Mouse (Mus musculus) megakaryocyte, embryonic 14.5 days (primary cell): ENCODE data around the gene Pex26.

Source experiments
- FLI1 ChIP-seq: IDR thresholded peaks from 2 replicates; pipeline ENCODE4 v1.6.1; 2012; ENCODE audit warnings: low read length, inconsistent platforms, mixed read lengths
- GATA1 ChIP-seq: IDR thresholded peaks from 3 replicates; pipeline ENCODE4 v1.6.1; 2012; ENCODE audit warnings: mixed read lengths, low read length, inconsistent platforms, borderline replicate concordance

DNA sequence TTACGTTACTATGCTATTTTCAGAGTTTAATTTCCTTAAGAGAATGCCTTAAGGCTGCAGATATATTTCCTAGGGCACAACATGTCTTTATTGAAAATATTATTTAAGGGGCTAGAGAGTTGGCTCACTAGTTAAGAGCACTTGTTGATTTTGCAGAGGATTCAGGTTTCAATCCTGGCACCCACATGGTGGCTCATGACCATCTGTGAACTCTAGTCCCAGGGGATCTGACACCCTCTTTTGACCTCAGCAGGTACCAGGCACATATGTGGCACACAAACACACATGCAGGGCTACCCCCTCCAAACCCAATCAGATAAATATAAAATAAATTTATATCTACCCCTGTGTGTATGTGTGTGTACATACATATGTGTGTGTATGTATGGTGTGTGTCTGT is 44.2 kb upstream of the Pex26 start:
- no peak for TF ChIP-seq GATA1
- TF ChIP-seq FLI1, result no peak
